8 mouse cellular contexts compared by ENCODE assay signal in genomic region chr12:87026109-87026870, GRCm38 (mm10). TPM values are rescaled to one million over a fixed set of nuclear protein-coding genes. Genes with fewer than 3 reads are reported as not detected.
A peak's percentile ranks its signal among the peaks of the same experiment; 100 is the strongest.
DNase-seq lines count a peak whose midpoint lies in the region; ATAC-seq lines count a peak whose summit lies in the region.
"Had no signal": no experiment of that assay in that cellular context is flagged by ENCODE, and none has a peak within 500 bp of the region (broad histone marks: within the 10 kb centered on the region; RNA-seq: fewer than 3 reads in every experiment).

No protein-coding gene starts in this region.

- peak overlapping the region; percentile 56 for H3K4me2 ChIP-seq in embryonic facial prominence, embryonic 13.5 days
- peak overlapping the region; percentile 65 for H3K4me2 ChIP-seq in hindbrain, embryonic 12.5 days (replicated peaks)

- no peaks in the 10 kb centered on the region for H3K9me3 ChIP-seq in embryonic facial prominence, embryonic 13.5 days
- H3K9me3 ChIP-seq in hindbrain, embryonic 12.5 days (replicated peaks) = no peaks in the 10 kb centered on the region
- H3K9me3 ChIP-seq in limb, embryonic 10.5 days (replicated peaks) = no peaks in the 10 kb centered on the region

- DNase-seq in MEL-GATA-1-ER (ENCODE audit: extremely low read depth, low read depth) = peak; percentile 20
- DNase-seq in adrenal gland, postnatal 14 days = peak; percentile 59
- DNase-seq in limb, embryonic 10.5 days (ENCODE audit: low spot score) = no peak
- peak; percentile 71 for DNase-seq in retina, postnatal 1 day
- no peak for DNase-seq in thymus, adult 18-20 months

- ATAC-seq in embryonic facial prominence, embryonic 13.5 days (ENCODE audit: insufficient number of reproducible peaks, insufficient read depth, low FRiP score, low TSS enrichment, low read depth) = peak; percentile 49; the same call in 1 of the 2 replicates
- peak; percentile 64 for ATAC-seq in hindbrain, embryonic 12.5 days (ENCODE audit: low FRiP score)

- H3K27me3 ChIP-seq in embryonic facial prominence, embryonic 13.5 days = peaks cover 46% of the 10 kb centered on the region
- H3K27me3 ChIP-seq in hindbrain, embryonic 12.5 days = peaks cover 30% of the 10 kb centered on the region
- H3K27me3 ChIP-seq in limb, embryonic 10.5 days (ENCODE audit: low read depth, poor library complexity, severe bottlenecking) = peaks cover 43% of the 10 kb centered on the region

- no peak overlapping the region for H3K27ac ChIP-seq in embryonic facial prominence, embryonic 13.5 days
- 0 out of 2 replicates have a peak overlapping the region, but pooled peaks have one; percentile 24 for H3K27ac ChIP-seq in hindbrain, embryonic 12.5 days
- no peak overlapping the region for H3K27ac ChIP-seq in limb, embryonic 10.5 days
- H3K27ac ChIP-seq: heart, adult 2 months had no signal

- peaks cover 8% of the 10 kb centered on the region for H3K4me1 ChIP-seq in embryonic facial prominence, embryonic 13.5 days
- H3K4me1 ChIP-seq in hindbrain, embryonic 12.5 days = peaks cover 13% of the 10 kb centered on the region
- H3K4me1 ChIP-seq in limb, embryonic 10.5 days = peaks cover 9% of the 10 kb centered on the region

- H3K9ac ChIP-seq in embryonic facial prominence, embryonic 13.5 days = no peak overlapping the region
- peak overlapping the region; percentile 54 for H3K9ac ChIP-seq in hindbrain, embryonic 12.5 days

- H3K4me3 ChIP-seq in embryonic facial prominence, embryonic 13.5 days = peak overlapping the region; percentile 34
- peak overlapping the region; percentile 42 for H3K4me3 ChIP-seq in hindbrain, embryonic 12.5 days
- peak overlapping the region; percentile 39 for H3K4me3 ChIP-seq in limb, embryonic 10.5 days
- H3K4me3 ChIP-seq: heart, adult 2 months had no signal

- H3K36me3 ChIP-seq in embryonic facial prominence, embryonic 13.5 days = no peaks in the 10 kb centered on the region
- H3K36me3 ChIP-seq in hindbrain, embryonic 12.5 days = no peaks in the 10 kb centered on the region
- H3K36me3 ChIP-seq in limb, embryonic 10.5 days = no peaks in the 10 kb centered on the region

- WGBS in embryonic facial prominence, embryonic 13.5 days = 3% methylated on average over 30 of the region's 30 CpGs
- WGBS in hindbrain, embryonic 12.5 days = 3% methylated on average over 30 of the region's 30 CpGs
- WGBS in limb, embryonic 10.5 days = 5% methylated on average over 30 of the region's 30 CpGs

RNA-seq across cellular contexts. Expression of gene Tmem63c, which starts 5.2 kb away (rescaled TPM):
- total RNA-seq in adrenal gland, postnatal 14 days (2021) = 1.3 and 1.4 TPM in 2 replicates
- 0.17 TPM in 1 of 2 replicates, not detected in the other for polyA plus RNA-seq in embryonic facial prominence, embryonic 13.5 days (2015; fragmentation: Nextera tagmentation; extraction: Ambion mirVana)
- polyA plus RNA-seq in hindbrain, embryonic 12.5 days (2016; fragmentation: Nextera tagmentation; extraction: Ambion mirVana) = 1.8 and 2.3 TPM in 2 replicates
- not detected in 2 replicates for polyA plus RNA-seq in limb, embryonic 10.5 days (2016; fragmentation: Nextera tagmentation; extraction: Ambion mirVana)

RNA-seq across cellular contexts. Expression of gene Zdhhc22, which starts 36.1 kb away (rescaled TPM):
- 0.59 and 1.1 TPM in 2 replicates for total RNA-seq in adrenal gland, postnatal 14 days (2021)
- polyA plus RNA-seq in embryonic facial prominence, embryonic 13.5 days (2015; fragmentation: Nextera tagmentation; extraction: Ambion mirVana) = 0.12 and 0.15 TPM in 2 replicates
- 2.9 and 3.7 TPM in 2 replicates for polyA plus RNA-seq in hindbrain, embryonic 12.5 days (2016; fragmentation: Nextera tagmentation; extraction: Ambion mirVana)
- polyA plus RNA-seq in limb, embryonic 10.5 days (2016; fragmentation: Nextera tagmentation; extraction: Ambion mirVana) = 0.04 TPM in 2 replicates
- total RNA-seq: heart, adult 2 months had no signal
- polyA plus RNA-seq: heart, adult 2 months had no signal

Comparison
In these comparisons a context has a peak if more than half of its experiments do, and no peak if none do; other contexts are left out.
1. DNase-seq: peak in MEL-GATA-1-ER (single experiment), adrenal gland, postnatal 14 days (single experiment) and retina, postnatal 1 day (single experiment); none in limb, embryonic 10.5 days (single experiment) and thymus, adult 18-20 months (0 of 2).
2. Peak in every context shown above with its lines, with median percentiles within 50 percentile points of each other: H3K4me3 ChIP-seq.